Mouse (Mus musculus) liver, embryonic 14.5 days (tissue): ENCODE results near the gene Aifm2. TPM values are rescaled to one million over a fixed set of nuclear protein-coding genes. Genes with fewer than 3 reads are reported as not detected.

Source experiments
- ATAC-seq: fragments of 200-750 bp; cut with Nextera tagmentation; 2 replicates; pipeline ENCODE4 v1.8.0; 2017; ENCODE audit warnings: moderate number of reproducible peaks, mild to moderate bottlenecking, moderate library complexity; ENCODE audit not compliant: insufficient read depth
- DNase-seq, 3 experiments: peaks; one replicate each; pipeline ENCODE4 v3.0.0-alpha.2; 2012 to 2013; ENCODE audit warnings: low read depth in 3 of 3, low spot score in 3 of 3
- H3K27ac ChIP-seq: fragments of 300-500 bp; sonication (generic); 2 replicates; pipeline ENCODE4 v1.5.1; 2014; ENCODE audit warnings: moderate library complexity, mild to moderate bottlenecking, control low read depth, inconsistent platforms
- H3K27me3 ChIP-seq: fragments of 300-500 bp; sonication (generic); 2 replicates; pipeline ENCODE4 v1.6.1; 2014; ENCODE audit warnings: mild to moderate bottlenecking, low read length, moderate library complexity; ENCODE audit not compliant: control insufficient read depth, insufficient read depth
- H3K36me3 ChIP-seq: fragments of 300-500 bp; sonication (generic); replicated peaks from 2 replicates; pipeline ENCODE4 v1.6.1; 2014; ENCODE audit warnings: low read depth; ENCODE audit not compliant: control insufficient read depth, insufficient read depth
- H3K4me1 ChIP-seq, 2 experiments: fragments of 200-500 bp in 1 of 2; fragments of 300-500 bp in 1 of 2; sonication (generic) in 1 of 2; replicated peaks; 2 replicates each; pipeline ENCODE4 v1.6.1; 2012 to 2014; ENCODE audit warnings: antibody characterized with exemption in 1 of 2, inconsistent platforms in 1 of 2, low read length in 1 of 2; ENCODE audit not compliant: control insufficient read depth in 2 of 2, insufficient read depth in 2 of 2
- H3K4me2 ChIP-seq: fragments of 300-500 bp; sonication (generic); 2 replicates; pipeline ENCODE4 v1.6.1; 2014; ENCODE audit warnings: low read depth, mild to moderate bottlenecking, control low read depth, moderate library complexity
- H3K4me3 ChIP-seq, 2 experiments: fragments of 200-500 bp in 1 of 2; fragments of 300-500 bp in 1 of 2; sonication (generic) in 1 of 2; 2 replicates each; pipeline ENCODE4 v1.5.1; 2012 to 2014; ENCODE audit warnings: low read depth in 2 of 2, low read length in 2 of 2, mild to moderate bottlenecking in 2 of 2, control low read depth in 1 of 2, inconsistent platforms in 1 of 2, moderate library complexity in 1 of 2; ENCODE audit not compliant: insufficient read depth in 1 of 2
- H3K9ac ChIP-seq: fragments of 300-500 bp; sonication (generic); replicated peaks from 2 replicates; pipeline ENCODE4 v1.6.1; 2014; ENCODE audit warnings: mild to moderate bottlenecking, control low read depth, moderate library complexity
- H3K9me3 ChIP-seq: fragments of 300-500 bp; sonication (generic); 2 replicates; pipeline ENCODE4 v1.6.1; 2016; ENCODE audit warnings: low read length, mixed read lengths; ENCODE audit not compliant: control insufficient read depth
- CTCF ChIP-seq: IDR thresholded peaks from 2 replicates; pipeline ENCODE4 v1.5.1; 2016; ENCODE audit warnings: antibody characterized with exemption, low read depth, control low read depth
- EP300 ChIP-seq: IDR thresholded peaks from 2 replicates; pipeline ENCODE4 v1.6.1; 2016; ENCODE audit warnings: antibody characterized with exemption, low read depth
- WGBS: fragments of 180-500 bp; shearing (Covaris S2); extraction: QIAGEN DNeasy Blood & Tissue Kit; methylation state at CpG from one replicate; pipeline ENCODE4 v1.1.7; 2014; ENCODE audit not compliant: insufficient replicate concordance; 5-methylcytosine and 5-hydroxymethylcytosine counted together
- polyA plus RNA-seq, 2 experiments: library from polyadenylated mRNA; depleted of rRNA in 1 of 2; stranded (reverse) in 1 of 2; unstranded in 1 of 2; fragments of >200 nt; fragmentation: Nextera tagmentation in 1 of 2; extraction: Ambion mirVana in 1 of 2; gene quantifications; 2 replicates each; pipeline versions ENCODE4 v1.2.1 to v1.2.3; 2012 to 2014

Aifm2 gene
- polyA plus RNA-seq, 2 experiments, result 2.1 to 2.7 TPM

GRCm38 (mm10) chr10:61706412-61707375, 8.4 kb upstream of the Aifm2 start:
- no peak for TF ChIP-seq CTCF
- no peak for TF ChIP-seq EP300
- no peak for ATAC-seq
- H3K27ac ChIP-seq, result no peak overlapping the region

GRCm38 (mm10) chr10:61713601-61714000, 1.5 kb upstream of the Aifm2 start:
- Histone ChIP-seq H3K27ac (no peak overlapping the region), H3K4me1 (peaks cover 0 to 8% of the 10 kb centered on the region in 2 experiments; a peak in 2 of 4 replicates), H3K27me3 (no peaks in the 10 kb centered on the region; the same call in 1 of the 2 replicates), H3K4me3 (no peak overlapping the region), H3K9ac (no peak overlapping the region), H3K4me2 (no peak overlapping the region), H3K36me3 (no peaks in the 10 kb centered on the region), H3K9me3 (no peaks in the 10 kb centered on the region)
- TF ChIP-seq EP300, result no peak
- no peak for TF ChIP-seq CTCF
- WGBS, result 71% methylated on average over 3 of the region's 3 CpGs
- no peak for DNase-seq
- no peak for ATAC-seq

More at GRCm38 (mm10) chr10:61706412-61707375, 8.4 kb upstream of the Aifm2 start:
- Histone ChIP-seq H3K4me2 (no peak overlapping the region), H3K27me3 (no peaks in the 10 kb centered on the region), H3K9me3 (no peaks in the 10 kb centered on the region), H3K4me1 (no peaks in the 10 kb centered on the region), H3K9ac (no peak overlapping the region), H3K36me3 (peaks cover 4% of the 10 kb centered on the region; the same call in 1 of the 2 replicates), H3K4me3 (no peak overlapping the region)
- no peak for DNase-seq
- WGBS, result 60% methylated on average over 6 of the region's 6 CpGs

GRCm38 (mm10) chr10:61714146-61714545, 917 bp upstream of the Aifm2 start:
- no peak overlapping the region for H3K9ac ChIP-seq
- TF ChIP-seq EP300, result no peak
- no peak for TF ChIP-seq CTCF
- H3K4me3 ChIP-seq, result no peak overlapping the region
- H3K4me1 ChIP-seq, result peaks cover 0 to 8% of the 10 kb centered on the region in 2 experiments; a peak in 2 of 4 replicates
- DNase-seq, result no peak
- H3K27me3 ChIP-seq, result no peaks in the 10 kb centered on the region; the same call in 1 of the 2 replicates
- 54% methylated on average over 4 of the region's 4 CpGs for WGBS
- ATAC-seq, result no peak
- H3K4me2 ChIP-seq, result no peak overlapping the region
- no peaks in the 10 kb centered on the region for H3K36me3 ChIP-seq
- no peak overlapping the region for H3K27ac ChIP-seq
- no peaks in the 10 kb centered on the region for H3K9me3 ChIP-seq

- H3K4me1 ChIP-seq, result peaks cover 0 to 8% of the 10 kb centered on the region in 2 experiments; a peak in 2 of 4 replicates
- H3K27me3 ChIP-seq, result no peaks in the 10 kb centered on the region; the same call in 1 of the 2 replicates
- peak; percentile 6; the same call in 1 of the 2 replicates for ATAC-seq
- 4% methylated on average over 11 of the region's 11 CpGs for WGBS
- peak overlapping the region; percentile 50 to 62 for H3K4me3 ChIP-seq
- no peak overlapping the region for H3K27ac ChIP-seq
- DNase-seq, result no peak
- peak overlapping the region; percentile 66 for H3K4me2 ChIP-seq
- TF ChIP-seq CTCF, result no peak
- TF ChIP-seq EP300, result no peak
- H3K9me3 ChIP-seq, result no peaks in the 10 kb centered on the region
- peak overlapping the region; percentile 10; the same call in 1 of the 2 replicates for H3K9ac ChIP-seq
- no peaks in the 10 kb centered on the region for H3K36me3 ChIP-seq
Observed at GRCm38 (mm10) chr10:61715462-61715837, 387 bp downstream of the Aifm2 start.
